Mouse (Mus musculus) liver, postnatal 0 days (tissue): ENCODE results near the gene Krtap4-2. TPM values are rescaled to one million over a fixed set of nuclear protein-coding genes. Genes with fewer than 3 reads are reported as not detected.
"Not testable (repeated sequence)": the region's sequence is repeated elsewhere in the genome, so short reads cannot be mapped to it uniquely, and the experiment has no call there.

Experiments
- ATAC-seq: fragments of 200-750 bp; cut with Nextera tagmentation; 2 replicates; pipeline ENCODE4 v1.8.0; 2017; ENCODE audit warnings: mild to moderate bottlenecking, moderate library complexity
- DNase-seq: peaks from one replicate; pipeline ENCODE4 v3.0.0-alpha.2; 2016
- H3K27ac ChIP-seq: fragments of 300-500 bp; sonication (generic); 2 replicates; pipeline ENCODE4 v1.5.1; 2014; ENCODE audit warnings: antibody characterized with exemption, moderate library complexity, mild to moderate bottlenecking, low read depth
- H3K27me3 ChIP-seq: fragments of 300-500 bp; sonication (generic); 2 replicates; pipeline ENCODE4 v1.6.1; 2014; ENCODE audit warnings: low read length, control low read depth, mixed read lengths; ENCODE audit not compliant: insufficient read depth
- H3K36me3 ChIP-seq: fragments of 300-500 bp; sonication (generic); replicated peaks from 2 replicates; pipeline ENCODE4 v1.6.1; 2014; ENCODE audit warnings: mild to moderate bottlenecking, control low read depth, low read length, moderate library complexity, mixed read lengths; ENCODE audit not compliant: insufficient read depth
- H3K4me1 ChIP-seq: fragments of 300-500 bp; sonication (generic); 2 replicates; pipeline ENCODE4 v1.6.1; 2014; ENCODE audit warnings: antibody characterized with exemption, mild to moderate bottlenecking, control low read depth; ENCODE audit not compliant: insufficient read depth
- H3K4me2 ChIP-seq: fragments of 300-500 bp; sonication (generic); 2 replicates; pipeline ENCODE4 v1.6.1; 2014; ENCODE audit warnings: low read depth, mild to moderate bottlenecking, low read length, moderate library complexity, mixed read lengths
- H3K4me3 ChIP-seq: fragments of 300-500 bp; sonication (generic); 2 replicates; pipeline ENCODE4 v1.5.1; 2014; ENCODE audit warnings: low read depth, low read length
- H3K9ac ChIP-seq: fragments of 300-500 bp; sonication (generic); replicated peaks from 2 replicates; pipeline ENCODE4 v1.6.1; 2014; ENCODE audit warnings: mild to moderate bottlenecking, moderate library complexity
- H3K9me3 ChIP-seq: fragments of 300-500 bp; sonication (generic); 2 replicates; pipeline ENCODE4 v1.6.1; 2016; ENCODE audit warnings: mild to moderate bottlenecking, control low read depth, low read length, mixed read lengths
- CTCF ChIP-seq: sonication (generic); IDR thresholded peaks from 2 replicates; pipeline ENCODE4 v1.5.1; 2016; ENCODE audit warnings: antibody characterized with exemption, low read depth
- EP300 ChIP-seq: IDR thresholded peaks from 2 replicates; pipeline ENCODE4 v1.6.1; 2016; ENCODE audit warnings: antibody characterized with exemption, low read depth, mild to moderate bottlenecking
- WGBS: fragments of 180-500 bp; shearing (Covaris S2); extraction: QIAGEN DNeasy Blood & Tissue Kit; methylation state at CpG from one replicate; pipeline ENCODE4 v1.1.7; 2014; ENCODE audit not compliant: insufficient replicate concordance; 5-methylcytosine and 5-hydroxymethylcytosine counted together
- polyA plus RNA-seq: library from polyadenylated mRNA; unstranded; fragments of >200 nt; fragmentation: Nextera tagmentation; extraction: Ambion mirVana; gene quantifications from 2 replicates; pipeline ENCODE4 v1.2.1, GENCODE M21; 2015

The Krtap4-2 gene
- polyA plus RNA-seq, 1 experiment from 2014 or later, result not detected

- 63% methylated on average over 3 of the region's 3 CpGs for WGBS
- Histone ChIP-seq H3K36me3 (no peaks in the 10 kb centered on the region), H3K9ac (no peak overlapping the region), H3K4me1 (no peaks in the 10 kb centered on the region), H3K9me3 (no peaks in the 10 kb centered on the region), H3K4me3 (no peak overlapping the region), H3K27ac (no peak overlapping the region), H3K4me2 (no peak overlapping the region), H3K27me3 (no peaks in the 10 kb centered on the region)
- DNase-seq (no peak), ATAC-seq (no peak)
- TF ChIP-seq EP300, result no peak
- no peak for TF ChIP-seq CTCF
These were observed 4.0 kb downstream of the Krtap4-2 start for GRCm38 (mm10) chr11:99630890-99631289.

GRCm38 (mm10) chr11:99628138-99628537 is 6.7 kb downstream of the Krtap4-2 start, which contains the start of gene Krtap4-1:
Krtap4-1 (minus strand) TSS chr11:99628238.
- DNase-seq, result no peak
- no peak within 1 kb of the TSS for H3K9ac ChIP-seq
- no peak within 1 kb of the TSS for H3K4me3 ChIP-seq
- no peaks in the 10 kb centered on the region for H3K36me3 ChIP-seq
- no peaks in the 10 kb centered on the region for H3K4me1 ChIP-seq
- TF ChIP-seq CTCF (no peak), EP300 (no peak)
- no peak for ATAC-seq
- no peaks in the 10 kb centered on the region for H3K27me3 ChIP-seq
- H3K4me2 ChIP-seq, result no peak within 1 kb of the TSS
- H3K9me3 ChIP-seq, result no peaks in the 10 kb centered on the region
- WGBS, result 70% methylated on average over 4 of the region's 4 CpGs
- no peak within 1 kb of the TSS for H3K27ac ChIP-seq

GRCm38 (mm10) chr11:99620335-99620734 is 14.5 kb downstream of the Krtap4-2 start, which contains the start of gene Gm11562:
Gm11562 (minus strand) TSS chr11:99620435.
- Histone ChIP-seq H3K27me3 (no peaks in the 10 kb centered on the region), H3K27ac (no peak within 1 kb of the TSS), H3K4me2 (no peak within 1 kb of the TSS), H3K9me3 (no peaks in the 10 kb centered on the region), H3K4me1 (no peaks in the 10 kb centered on the region), H3K4me3 (no peak within 1 kb of the TSS), H3K9ac (no peak within 1 kb of the TSS), H3K36me3 (no peaks in the 10 kb centered on the region)
- 71% methylated on average over 2 of the region's 2 CpGs for WGBS
- DNase-seq (no peak), ATAC-seq (no peak)
- TF ChIP-seq EP300 (no peak), CTCF (no peak)

GRCm38 (mm10) chr11:99614796-99615363 is 20.0 kb downstream of the Krtap4-2 start, which contains the start of gene Krtap2-4:
Krtap2-4 (minus strand) TSS chr11:99614846.
- 61% methylated on average over 3 of the region's 3 CpGs for WGBS
- no peak for DNase-seq
- Histone ChIP-seq H3K9ac (no peak within 1 kb of the TSS), H3K36me3 (no peaks in the 10 kb centered on the region), H3K27ac (no peak within 1 kb of the TSS), H3K4me2 (no peak within 1 kb of the TSS), H3K9me3 (no peaks in the 10 kb centered on the region), H3K27me3 (no peaks in the 10 kb centered on the region), H3K4me3 (no peak within 1 kb of the TSS), H3K4me1 (no peaks in the 10 kb centered on the region)
- TF ChIP-seq CTCF, result no peak
- no peak for TF ChIP-seq EP300
- no peak for ATAC-seq

- not testable (repeated sequence) for ATAC-seq, H3K9ac ChIP-seq, H3K4me1 ChIP-seq, H3K36me3 ChIP-seq, H3K9me3 ChIP-seq, H3K27ac ChIP-seq, DNase-seq, H3K4me3 ChIP-seq, H3K27me3 ChIP-seq, H3K4me2 ChIP-seq
- WGBS, result 64% methylated on average over 1 of the region's 2 CpGs
These were observed 24.8 kb downstream of the Krtap4-2 start, which contains the start of gene Gm11937 for GRCm38 (mm10) chr11:99610089-99610488. Gm11937 (minus strand) TSS chr11:99610189.

- no peaks in the 10 kb centered on the region for H3K9me3 ChIP-seq
- H3K27me3 ChIP-seq, result no peaks in the 10 kb centered on the region
- H3K27ac ChIP-seq, result no peak overlapping the region
- no peak overlapping the region for H3K9ac ChIP-seq
- 54% methylated on average over 1 of the region's 1 CpGs for WGBS
- H3K4me3 ChIP-seq, result no peak overlapping the region
- DNase-seq, result no peak
- no peaks in the 10 kb centered on the region for H3K36me3 ChIP-seq
- TF ChIP-seq EP300 (no peak), CTCF (no peak)
- no peaks in the 10 kb centered on the region for H3K4me1 ChIP-seq
- H3K4me2 ChIP-seq, result no peak overlapping the region
- no peak for ATAC-seq
These were observed 25.8 kb downstream of the Krtap4-2 start for GRCm38 (mm10) chr11:99609126-99609525.

- not testable (repeated sequence) for DNase-seq, H3K9ac ChIP-seq, H3K4me2 ChIP-seq, H3K4me1 ChIP-seq, H3K9me3 ChIP-seq, H3K27me3 ChIP-seq, ATAC-seq, H3K36me3 ChIP-seq, H3K4me3 ChIP-seq, H3K27ac ChIP-seq
- 70% methylated on average over 1 of the region's 1 CpGs for WGBS
These were observed 31.7 kb downstream of the Krtap4-2 start, which contains the start of gene Gm11938 for GRCm38 (mm10) chr11:99603208-99603607. Gm11938 (minus strand) TSS chr11:99603308.

GRCm38 (mm10) chr11:99597742-99598141 is 37.1 kb downstream of the Krtap4-2 start, which contains the start of gene Krtap9-3:
Krtap9-3 (minus strand) TSS chr11:99598105.
- not testable (repeated sequence) for ATAC-seq, H3K4me2 ChIP-seq, H3K9me3 ChIP-seq, H3K36me3 ChIP-seq, H3K27ac ChIP-seq, H3K4me1 ChIP-seq, H3K27me3 ChIP-seq, H3K4me3 ChIP-seq, DNase-seq, H3K9ac ChIP-seq
- WGBS, result 67% methylated on average over 6 of the region's 6 CpGs
